9 mouse cellular contexts compared by ENCODE assay signal in genomic region chr2:132135876-132136637, GRCm38 (mm10). TPM values are rescaled to one million over a fixed set of nuclear protein-coding genes. Genes with fewer than 3 reads are reported as not detected.
A peak's percentile ranks its signal among the peaks of the same experiment; 100 is the strongest.
DNase-seq lines count a peak whose midpoint lies in the region; TF ChIP-seq lines count a peak whose summit lies in the region.
"Had no signal": no experiment of that assay in that cellular context is flagged by ENCODE, and none has a peak within 500 bp of the region (broad histone marks: within the 10 kb centered on the region; RNA-seq: fewer than 3 reads in every experiment).

No protein-coding gene starts in this region.

- intact Hi-C loops in gastrocnemius, postnatal 36 days (cut with DNase I), result no loop called here

- no peak for TF ChIP-seq POLR2A in lung, adult 2 months (IDR thresholded peaks at IDR 0.05; ENCODE audit: borderline replicate concordance, extremely low read depth, low read depth, low read length)

- H3K9me3 ChIP-seq in E14TG2a.4 (ENCODE audit: low read length), result no peaks in the 10 kb centered on the region
- H3K9me3 ChIP-seq in limb, embryonic 10.5 days (replicated peaks), result no peaks in the 10 kb centered on the region

- 0 out of 2 replicates have a peak overlapping the region, but pooled peaks have one; percentile 17 for H3K4me3 ChIP-seq in E14TG2a.4 (replicated peaks; ENCODE audit: low read length)
- no peak overlapping the region for H3K4me3 ChIP-seq in lung, adult 2 months (replicated peaks; ENCODE audit: extremely low read depth, low read depth, low read length)
- no peak overlapping the region for H3K4me3 ChIP-seq in limb, embryonic 10.5 days

- WGBS in lung, adult 2 months, result 77% methylated on average over 8 of the region's 8 CpGs
- 91% methylated on average over 8 of the region's 8 CpGs for WGBS in limb, embryonic 10.5 days

- TF ChIP-seq CTCF in E14TG2a.4 (conservative IDR thresholded peaks at IDR 0.05; ENCODE audit: low read length), result peak; percentile 85
- TF ChIP-seq CTCF in lung, adult 2 months (IDR thresholded peaks at IDR 0.05; ENCODE audit: insufficient read depth, low read length), result 0 out of 2 replicates have a peak, but pooled peaks have one; percentile 2

- peaks cover 91% of the 10 kb centered on the region for H3K4me1 ChIP-seq in E14TG2a.4 (replicated peaks; ENCODE audit: low read depth, low read length)
- H3K4me1 ChIP-seq in lung, adult 2 months (ENCODE audit: control insufficient read depth, insufficient read depth, low read length), result peaks cover 30% of the 10 kb centered on the region
- H3K4me1 ChIP-seq in limb, embryonic 10.5 days, result peaks cover 19% of the 10 kb centered on the region

- H3K36me3 ChIP-seq in E14TG2a.4 (ENCODE audit: insufficient read depth, low read length), result peaks cover 8% of the 10 kb centered on the region; the same call in 1 of the 2 replicates
- no peaks in the 10 kb centered on the region for H3K36me3 ChIP-seq in limb, embryonic 10.5 days

- no peaks in the 10 kb centered on the region; the same call in 1 of the 2 replicates for H3K27me3 ChIP-seq in E14TG2a.4 (ENCODE audit: insufficient read depth, low read length)
- no peaks in the 10 kb centered on the region for H3K27me3 ChIP-seq in limb, embryonic 10.5 days (ENCODE audit: low read depth, poor library complexity, severe bottlenecking)

- H3K27ac ChIP-seq in limb, embryonic 10.5 days, result no peak overlapping the region

- DNase-seq in adrenal gland, postnatal 14 days, result peak; percentile 44
- DNase-seq in adrenal gland, postnatal 4 days (ENCODE audit: low spot score in 2 of 2), result no peak
- peak; percentile 48 to 58 for DNase-seq in kidney, postnatal 4 days
- DNase-seq in kidney, adult 11 months, result no peak
- no peak for DNase-seq in lung, adult 2 months
- DNase-seq in gastrocnemius, postnatal 36 days, result no peak
- DNase-seq in limb, embryonic 10.5 days (ENCODE audit: low spot score), result no peak
- DNase-seq: midbrain, embryonic 14.5 days had no signal

RNA-seq across cellular contexts. Expression of gene Slc23a2, which starts 8.9 kb away (rescaled TPM):
- total RNA-seq in adrenal gland, postnatal 14 days (2021), result 82.8 and 109 TPM in 2 replicates
- 10 to 100 TPM; 60.4 to 67.4 TPM for total RNA-seq in adrenal gland, postnatal 4 days (2021)
- polyA plus RNA-seq in lung, adult 2 months (2012; rRNA removed), result 82.2 and 83.1 TPM in 2 replicates
- 1 to 10 TPM; 7.4 to 9.1 TPM for total RNA-seq in gastrocnemius, postnatal 36 days (2021)
- 8.1 and 9.8 TPM in 2 replicates for polyA plus RNA-seq in limb, embryonic 10.5 days (2016; fragmentation: Nextera tagmentation; extraction: Ambion mirVana)

Comparison
In these comparisons a context has a peak if more than half of its experiments do, and no peak if none do; other contexts are left out.
1. DNase-seq: peak in adrenal gland, postnatal 14 days (single experiment) and kidney, postnatal 4 days (2 of 2); none in adrenal gland, postnatal 4 days (0 of 2), kidney, adult 11 months (single experiment), lung, adult 2 months (single experiment), gastrocnemius, postnatal 36 days (0 of 2) and limb, embryonic 10.5 days (single experiment).